Comparison of ENCODE assay signal across 15 mouse cellular contexts in genomic region chr2:112259241-112259962, GRCm38 (mm10). TPM values are rescaled to one million over a fixed set of nuclear protein-coding genes. Genes with fewer than 3 reads are reported as not detected.
DNase-seq lines count a peak whose midpoint lies in the region; ATAC-seq and TF ChIP-seq lines count a peak whose summit lies in the region.
"Had no signal": no experiment of that assay in that cellular context is flagged by ENCODE, and none has a peak within 500 bp of the region (broad histone marks: within the 10 kb centered on the region; RNA-seq: fewer than 3 reads in every experiment).

Gene Nutm1 (minus strand): TSS chr2:112259291.

- POLR2A ChIA-PET in Patski (lab: Charles Lee) = no interaction called here

- 66% methylated on average over 10 of the region's 10 CpGs for whole genome bisulfite sequencing in liver, postnatal 0 days (ENCODE audit: insufficient replicate concordance)
- WGBS in embryonic facial prominence, embryonic 10.5 days = 72% methylated on average over 10 of the region's 10 CpGs
- 72% methylated on average over 10 of the region's 10 CpGs for WGBS in heart, embryonic 11.5 days (ENCODE audit: insufficient replicate concordance)

- H3K27me3 ChIP-seq in liver, postnatal 0 days (ENCODE audit: insufficient read depth, low read length) = no peaks in the 10 kb centered on the region
- no peaks in the 10 kb centered on the region for H3K27me3 ChIP-seq in Patski
- H3K27me3 ChIP-seq in megakaryocyte, embryonic 14.5 days (replicated peaks) = peaks cover 8% of the 10 kb centered on the region
- H3K27me3 ChIP-seq in embryonic facial prominence, embryonic 10.5 days (replicated peaks; ENCODE audit: low read depth, poor library complexity, severe bottlenecking) = no peaks in the 10 kb centered on the region
- no peaks in the 10 kb centered on the region for H3K27me3 ChIP-seq in heart, embryonic 11.5 days (ENCODE audit: control insufficient read depth, insufficient read depth, low read length)
- H3K27me3 ChIP-seq: hindbrain, embryonic 13.5 days; midbrain, embryonic 12.5 days had no signal

- CTCF ChIA-PET in Patski (lab: Charles Lee) = interaction anchor here (1.0 to 1.8 kb wide), 5 partner anchors 9 to 63 kb away, joined by 3 to 12 read pairs (median 3); no protein-coding TSS in a partner anchor

- no peaks in the 10 kb centered on the region for H3K36me3 ChIP-seq in liver, postnatal 0 days (replicated peaks; ENCODE audit: insufficient read depth, low read length)
- H3K36me3 ChIP-seq in megakaryocyte, embryonic 14.5 days (replicated peaks; ENCODE audit: low read length) = no peaks in the 10 kb centered on the region
- no peaks in the 10 kb centered on the region; the same call in 1 of the 2 replicates for H3K36me3 ChIP-seq in embryonic facial prominence, embryonic 10.5 days (replicated peaks)
- no peaks in the 10 kb centered on the region for H3K36me3 ChIP-seq in heart, embryonic 11.5 days (ENCODE audit: control insufficient read depth, insufficient read depth, low read length)
- H3K36me3 ChIP-seq: hindbrain, embryonic 13.5 days; midbrain, embryonic 12.5 days had no signal

- peaks cover 9% of the 10 kb centered on the region for H3K4me1 ChIP-seq in liver, postnatal 0 days (ENCODE audit: insufficient read depth)
- peaks cover 38% of the 10 kb centered on the region for H3K4me1 ChIP-seq in megakaryocyte, embryonic 14.5 days
- H3K4me1 ChIP-seq in embryonic facial prominence, embryonic 10.5 days = peaks cover 11% of the 10 kb centered on the region
- no peaks in the 10 kb centered on the region for H3K4me1 ChIP-seq in heart, embryonic 11.5 days (ENCODE audit: control insufficient read depth, insufficient read depth, low read length)

- peak; percentile 33; the same call in 1 of the 2 replicates for TF ChIP-seq CTCF in liver, postnatal 0 days (IDR thresholded peaks at IDR 0.05; ENCODE audit: low read depth)
- TF ChIP-seq CTCF in Patski (IDR thresholded peaks at IDR 0.05) = peak; percentile 73

- ATAC-seq in liver, postnatal 0 days = no peak
- peak; percentile 32 for ATAC-seq in Patski
- ATAC-seq in heart, embryonic 11.5 days (replicated peaks; ENCODE audit: insufficient number of reproducible peaks, low FRiP score, low TSS enrichment) = no peak

- H3K4me2 ChIP-seq in liver, postnatal 0 days (ENCODE audit: low read depth, low read length) = no peak within 1 kb of the TSS
- H3K4me2 ChIP-seq in heart, embryonic 11.5 days = no peak within 1 kb of the TSS
- H3K4me2 ChIP-seq: hindbrain, embryonic 13.5 days; midbrain, embryonic 12.5 days had no signal

- H3K9ac ChIP-seq in liver, postnatal 0 days (replicated peaks) = no peak within 1 kb of the TSS
- H3K9ac ChIP-seq in heart, embryonic 11.5 days (ENCODE audit: low read depth, low read length) = no peak within 1 kb of the TSS
- H3K9ac ChIP-seq: hindbrain, embryonic 13.5 days; midbrain, embryonic 12.5 days had no signal

- peak; percentile 8 to 28 for DNase-seq in adrenal gland, postnatal 36 days
- no peak for DNase-seq in adrenal gland, postnatal 25 days
- no peak for DNase-seq in liver, postnatal 0 days
- no peak for DNase-seq in liver
- no peak for DNase-seq in Patski (ENCODE audit: low read depth, low spot score)
- DNase-seq in embryonic facial prominence, embryonic 10.5 days (ENCODE audit: low spot score) = no peak
- DNase-seq: cerebellum, adult 11 months had no signal

- in situ Hi-C loops in Patski (cut with MboI; ENCODE audit: low pct_unique_long_range_greater_than_20kb) = no loop called here

- no peak within 1 kb of the TSS for H3K27ac ChIP-seq in liver, postnatal 0 days (ENCODE audit: low read depth)
- no peak within 1 kb of the TSS for H3K27ac ChIP-seq in embryonic facial prominence, embryonic 10.5 days (replicated peaks)
- no peak within 1 kb of the TSS for H3K27ac ChIP-seq in heart, embryonic 11.5 days (ENCODE audit: low read depth, low read length)
- H3K27ac ChIP-seq: hindbrain, embryonic 13.5 days; midbrain, embryonic 12.5 days had no signal

- no peak within 1 kb of the TSS for H3K4me3 ChIP-seq in liver, postnatal 0 days (ENCODE audit: low read depth, low read length)
- H3K4me3 ChIP-seq in megakaryocyte, embryonic 14.5 days (replicated peaks) = peak within 1 kb of the TSS; percentile 69
- no peak within 1 kb of the TSS for H3K4me3 ChIP-seq in embryonic facial prominence, embryonic 10.5 days
- no peak within 1 kb of the TSS for H3K4me3 ChIP-seq in heart, embryonic 11.5 days (ENCODE audit: low read depth, low read length)
- H3K4me3 ChIP-seq: hindbrain, embryonic 13.5 days; midbrain, embryonic 12.5 days had no signal

- TF ChIP-seq EP300 in liver, postnatal 0 days (IDR thresholded peaks at IDR 0.05; ENCODE audit: low read depth) = no peak

- no peaks in the 10 kb centered on the region for H3K9me3 ChIP-seq in liver, postnatal 0 days (ENCODE audit: low read length)
- no peaks in the 10 kb centered on the region for H3K9me3 ChIP-seq in megakaryocyte, embryonic 14.5 days
- H3K9me3 ChIP-seq in embryonic facial prominence, embryonic 10.5 days = no peaks in the 10 kb centered on the region
- H3K9me3 ChIP-seq in heart, embryonic 11.5 days (replicated peaks; ENCODE audit: control insufficient read depth, low read length) = no peaks in the 10 kb centered on the region
- H3K9me3 ChIP-seq: hindbrain, embryonic 13.5 days; midbrain, embryonic 12.5 days had no signal

RNA-seq across cellular contexts. Expression of gene Nutm1, which starts in this region (rescaled TPM):
- not detected for total RNA-seq in adrenal gland, postnatal 36 days (2021)
- not detected in 2 replicates for total RNA-seq in adrenal gland, postnatal 25 days (2021)
- polyA plus RNA-seq in liver, postnatal 0 days (2015; fragmentation: Nextera tagmentation; extraction: Ambion mirVana) = 0.02 TPM in 1 of 2 replicates, not detected in the other
- 0.10 TPM for polyA plus RNA-seq in Patski (2021)
- polyA plus RNA-seq in megakaryocyte, embryonic 14.5 days (2012; ENCODE audit: insufficient read depth, low replicate concordance) = 0.88 TPM in 1 of 2 replicates, not detected in the other
- polyA plus RNA-seq in embryonic facial prominence, embryonic 10.5 days (2016; fragmentation: Nextera tagmentation; extraction: Ambion mirVana) = 0.10 TPM in 1 of 2 replicates, not detected in the other
- 0.04 TPM in 1 of 2 replicates, not detected in the other for polyA plus RNA-seq in heart, embryonic 11.5 days (2014; fragmentation: Nextera tagmentation; extraction: Ambion mirVana)
- total RNA-seq: granulocyte monocyte progenitor cell, adult 5-6 weeks had no signal
- polyA plus RNA-seq: large intestine, adult 2 months; limb, embryonic 11.5 days; midbrain, embryonic 12.5 days; urinary bladder, adult 2 months had no signal

Comparison
In these comparisons a context has a peak if more than half of its experiments do, and no peak if none do; other contexts are left out.
1. Peak in DNase-seq in adrenal gland, postnatal 36 days; RNA of the gene not detected or under 1 TPM.
2. Peak in ATAC-seq in Patski; RNA of the gene not detected or under 1 TPM.